Mouse (Mus musculus): Measurements from ENCODE around the gene Lamc2. TPM values are rescaled to one million over a fixed set of nuclear protein-coding genes. Genes with fewer than 3 reads are reported as not detected.

Lamc2 gene
- total RNA-seq, 2 experiments from 2014 or later, result not detected

- no peak for ATAC-seq (replicated peaks; ENCODE audit: poor library complexity, severe bottlenecking)
These were observed 5.5 kb downstream of the Lamc2 start for GRCm38 (mm10) chr1:153180586-153181289.

DNA sequence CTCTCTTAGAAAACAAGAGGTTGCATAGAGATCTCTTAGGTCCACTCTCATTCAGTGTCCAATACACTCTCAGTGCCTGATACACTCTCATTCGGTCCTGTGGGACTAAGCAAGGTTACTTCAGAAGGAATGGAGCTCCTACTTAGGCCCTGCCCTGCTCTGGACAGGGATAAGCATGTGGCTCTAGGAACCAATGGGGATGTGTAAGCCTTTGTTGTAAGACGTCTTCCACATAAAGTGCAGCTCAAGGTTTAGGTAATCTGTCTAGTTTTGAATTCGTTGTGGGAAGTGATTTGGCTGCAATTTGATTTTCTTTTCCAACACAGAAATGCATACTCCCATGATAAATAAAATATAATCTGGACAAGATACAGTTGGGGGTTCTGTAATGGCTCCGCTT is 6.1 kb downstream of the Lamc2 start:
- no peak for ATAC-seq (replicated peaks; ENCODE audit: poor library complexity, severe bottlenecking)

GRCm38 (mm10) chr1:153174801-153175200 is 11.4 kb downstream of the Lamc2 start:
- no peak for ATAC-seq (replicated peaks; ENCODE audit: poor library complexity, severe bottlenecking)

DNA sequence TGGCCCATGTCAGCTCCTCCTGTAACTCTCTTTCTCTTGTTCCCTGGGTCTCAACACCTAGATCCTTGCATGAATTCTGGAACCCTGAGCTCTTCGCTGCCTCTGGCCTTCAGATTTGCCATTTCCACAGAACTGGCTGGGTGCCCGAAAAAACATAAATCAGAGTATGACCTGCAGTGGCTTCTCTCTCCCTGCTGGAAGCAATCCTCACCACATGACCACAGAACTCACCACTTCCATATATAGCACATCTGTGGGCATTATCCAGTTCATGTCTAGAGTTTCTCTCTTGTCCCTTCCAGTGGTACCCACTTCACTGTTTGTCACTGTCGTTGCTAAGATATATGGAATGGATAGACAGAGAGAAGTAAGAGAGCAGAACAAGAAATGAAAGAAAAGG is 13.0 kb downstream of the Lamc2 start:
- ATAC-seq (replicated peaks; ENCODE audit: poor library complexity, severe bottlenecking), result 0 out of 2 replicates have a peak, but pooled peaks have one; percentile 27

DNA sequence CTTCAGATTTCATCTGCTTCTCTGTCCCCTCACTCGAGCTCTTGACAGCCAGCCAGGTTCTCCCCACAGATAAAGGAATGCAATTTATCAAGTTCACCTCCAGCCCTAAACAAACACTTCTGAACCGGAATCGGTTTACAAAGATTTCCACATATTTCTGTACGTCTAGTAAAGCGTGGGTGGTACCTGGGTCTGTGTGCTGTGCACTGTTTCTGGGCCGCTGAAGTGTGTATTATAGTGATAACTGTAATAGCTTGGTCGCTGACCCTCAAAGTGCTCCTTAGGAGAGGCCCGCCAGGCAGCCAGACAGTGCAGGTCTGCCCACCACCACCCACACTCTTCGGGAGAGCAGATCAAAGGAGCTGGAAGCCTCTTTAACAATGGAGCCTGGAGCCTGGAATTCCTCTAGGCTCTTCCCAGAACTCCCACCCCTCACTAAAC is 13.9 kb downstream of the Lamc2 start:
- ATAC-seq (replicated peaks; ENCODE audit: poor library complexity, severe bottlenecking), result no peak

DNA sequence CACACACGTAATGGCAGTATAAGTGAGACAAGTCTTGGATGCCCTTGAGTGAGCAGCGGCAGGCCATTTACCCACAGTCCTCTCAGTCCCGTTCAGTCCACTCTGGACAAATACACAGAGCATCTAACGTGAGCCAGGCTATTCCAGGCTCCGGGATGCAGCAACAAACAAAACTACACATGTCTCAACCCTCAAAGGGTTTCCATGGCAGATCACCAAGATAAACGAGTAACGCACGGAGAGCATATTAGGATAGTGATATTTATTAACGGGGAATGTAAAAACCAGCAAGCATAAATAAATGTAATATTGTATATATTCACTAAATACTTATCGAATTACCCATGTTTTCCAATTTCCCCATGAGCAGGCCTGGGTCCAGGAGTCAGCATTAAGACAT is 15.2 kb downstream of the Lamc2 start:
- ATAC-seq (replicated peaks; ENCODE audit: poor library complexity, severe bottlenecking), result no peak

- no peak for ATAC-seq (replicated peaks; ENCODE audit: poor library complexity, severe bottlenecking)
These were observed 18.0 kb downstream of the Lamc2 start for GRCm38 (mm10) chr1:153168293-153168692.

DNA sequence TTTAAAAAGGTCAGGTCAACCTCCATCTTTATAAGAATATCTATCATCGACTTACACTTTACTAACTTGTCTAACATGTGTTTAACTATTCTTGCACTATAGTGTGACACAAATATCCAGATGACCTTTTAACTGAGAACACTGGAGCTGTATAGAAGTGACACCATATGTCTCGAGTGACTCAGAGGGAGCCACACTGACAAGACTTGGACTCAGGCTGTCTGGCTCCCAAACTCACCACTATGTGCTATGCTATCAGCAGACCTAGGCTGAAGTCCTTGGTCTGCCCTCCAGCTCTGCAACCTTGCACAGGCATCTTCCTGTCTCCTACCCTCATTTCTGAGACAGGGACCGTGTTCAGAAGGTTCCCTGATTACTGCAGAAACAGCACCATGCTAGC is 22.4 kb downstream of the Lamc2 start:
- ATAC-seq (replicated peaks; ENCODE audit: poor library complexity, severe bottlenecking), result no peak

DNA sequence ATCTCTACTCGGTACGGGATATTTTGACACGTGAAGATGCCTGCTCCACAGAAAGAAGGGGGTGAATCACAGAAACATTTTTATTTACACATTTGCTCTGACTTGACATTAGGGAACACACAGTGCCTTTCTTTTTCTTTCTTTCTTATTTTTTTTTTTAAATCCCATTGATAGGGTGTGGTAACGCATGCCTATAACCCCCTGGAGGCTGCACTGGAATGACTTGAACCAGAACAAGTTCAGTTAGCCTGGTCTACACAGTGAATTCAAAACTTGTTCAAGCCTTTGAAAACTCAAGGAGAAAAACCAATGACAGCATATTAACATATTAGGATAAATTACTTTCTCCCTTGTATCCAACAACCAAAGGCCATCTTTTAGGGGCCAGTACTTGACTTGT is 27.1 kb downstream of the Lamc2 start:
- ATAC-seq (replicated peaks; ENCODE audit: poor library complexity, severe bottlenecking), result no peak

- no peak for ATAC-seq (replicated peaks; ENCODE audit: poor library complexity, severe bottlenecking)
These were observed 29.1 kb downstream of the Lamc2 start for GRCm38 (mm10) chr1:153157021-153157623.

DNA sequence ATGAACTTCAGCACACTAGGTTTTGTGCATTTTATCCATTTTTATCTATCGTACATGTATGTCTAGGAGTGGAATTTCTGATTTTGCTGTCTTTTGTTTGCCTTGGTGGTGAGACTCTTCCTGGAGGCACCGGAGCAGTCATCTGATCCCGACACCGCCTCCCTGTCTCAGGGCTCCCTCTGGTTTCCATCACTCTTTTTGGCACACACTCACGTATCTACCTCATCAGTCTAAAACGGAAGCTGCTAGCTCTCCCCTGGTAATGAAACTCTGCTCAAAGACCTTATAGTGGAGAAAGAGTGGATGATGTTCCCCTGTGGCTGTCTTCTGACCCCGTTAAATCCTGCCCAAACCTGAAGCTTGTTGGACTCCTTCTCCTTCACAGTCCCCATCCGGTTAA is 30.9 kb downstream of the Lamc2 start:
- ATAC-seq (replicated peaks; ENCODE audit: poor library complexity, severe bottlenecking), result no peak

- no peak for ATAC-seq (replicated peaks; ENCODE audit: poor library complexity, severe bottlenecking)
These were observed 32.6 kb downstream of the Lamc2 start for GRCm38 (mm10) chr1:153153619-153154137.

GRCm38 (mm10) chr1:153152594-153152993 is 33.7 kb downstream of the Lamc2 start:
- ATAC-seq (replicated peaks; ENCODE audit: poor library complexity, severe bottlenecking), result no peak

DNA sequence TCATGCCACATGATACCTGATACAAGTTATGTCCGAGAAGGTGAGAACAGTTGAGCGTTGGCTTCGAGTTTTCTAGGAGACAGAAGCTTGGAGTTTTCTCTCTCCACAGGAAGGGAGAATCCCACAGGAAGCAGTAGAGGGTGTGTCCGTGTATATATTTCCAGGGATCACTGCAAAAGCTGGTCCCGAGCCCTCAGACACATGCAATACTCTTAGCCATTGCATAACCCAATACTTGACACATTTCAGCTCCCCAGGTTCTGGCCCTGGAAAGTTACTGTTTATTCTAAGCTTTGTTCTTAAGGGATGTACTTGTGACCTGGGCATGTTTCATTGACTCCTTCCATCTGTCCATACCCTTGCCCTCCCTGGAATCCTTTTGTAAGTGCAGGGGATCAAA is 40.5 kb downstream of the Lamc2 start:
- no peak for ATAC-seq (replicated peaks; ENCODE audit: poor library complexity, severe bottlenecking)

- no peak for ATAC-seq (replicated peaks; ENCODE audit: poor library complexity, severe bottlenecking)
These were observed 42.2 kb downstream of the Lamc2 start for GRCm38 (mm10) chr1:153144021-153144420.

- peak; percentile 53 for ATAC-seq (replicated peaks; ENCODE audit: poor library complexity, severe bottlenecking)
These were observed 45.5 kb downstream of the Lamc2 start for GRCm38 (mm10) chr1:153140747-153141228.

DNA sequence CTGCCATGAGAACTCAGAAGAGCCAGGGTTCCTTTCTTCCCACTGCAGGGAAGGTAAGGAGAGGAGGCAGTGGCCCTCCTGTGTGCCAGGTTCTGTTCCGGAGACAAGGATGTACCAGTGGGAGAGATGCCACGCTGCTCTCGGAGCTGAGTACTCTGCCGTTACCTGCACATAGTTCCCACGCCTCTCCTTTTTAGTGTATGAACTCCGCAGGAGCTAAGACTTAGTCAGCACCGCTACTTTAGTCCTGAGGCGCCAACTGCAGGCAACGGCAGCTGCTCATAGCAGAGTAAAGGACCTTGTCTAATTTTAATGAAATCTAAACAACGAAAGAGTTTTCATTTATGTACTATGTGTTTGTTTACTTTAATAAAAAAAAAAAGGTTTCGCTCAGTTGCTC is 46.0 kb downstream of the Lamc2 start:
- ATAC-seq (replicated peaks; ENCODE audit: poor library complexity, severe bottlenecking), result no peak

GRCm38 (mm10) chr1:153139635-153140034 is 46.6 kb downstream of the Lamc2 start:
- no peak for ATAC-seq (replicated peaks; ENCODE audit: poor library complexity, severe bottlenecking)

DNA sequence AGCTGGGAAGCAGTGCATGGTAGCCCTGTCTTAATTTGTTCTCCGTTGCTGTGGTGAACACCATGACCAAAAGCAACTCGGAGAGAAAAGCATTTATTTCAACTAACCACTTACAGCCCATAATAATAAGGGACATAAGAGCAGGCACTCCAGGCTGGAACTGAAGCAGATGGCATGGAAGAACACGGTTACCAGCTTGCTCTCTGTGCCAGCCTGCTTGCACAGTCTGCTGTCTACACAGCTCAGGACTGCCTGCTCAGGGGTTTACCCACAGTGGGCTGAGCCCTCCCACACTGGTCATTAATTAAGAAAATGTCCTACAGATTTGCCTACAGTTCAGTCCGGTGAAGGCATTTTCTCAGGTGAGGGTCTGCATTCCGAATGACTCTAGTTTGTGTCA is 47.8 kb downstream of the Lamc2 start:
- ATAC-seq (replicated peaks; ENCODE audit: poor library complexity, severe bottlenecking), result no peak

DNA sequence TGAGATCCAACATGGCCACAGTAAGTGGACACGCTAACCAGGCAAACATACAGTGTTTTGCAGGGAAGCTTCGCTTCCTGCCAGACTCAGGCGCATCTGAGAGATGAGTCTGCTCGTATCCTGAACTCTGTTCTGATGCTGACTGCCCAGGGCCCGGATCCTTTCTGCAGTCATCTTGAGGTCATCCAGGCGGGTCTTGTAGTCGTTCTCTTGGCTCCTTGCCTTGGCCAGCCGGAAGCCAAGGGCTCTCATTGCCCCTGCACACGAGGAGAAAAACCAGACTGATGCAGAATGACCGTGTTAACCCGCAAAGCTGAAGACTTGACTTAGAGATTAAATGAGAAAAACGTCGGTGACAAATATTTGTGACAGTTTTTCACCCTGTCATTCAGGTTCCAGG is 49.6 kb downstream of the Lamc2 start:
- no peak for ATAC-seq (replicated peaks; ENCODE audit: poor library complexity, severe bottlenecking)

DNA sequence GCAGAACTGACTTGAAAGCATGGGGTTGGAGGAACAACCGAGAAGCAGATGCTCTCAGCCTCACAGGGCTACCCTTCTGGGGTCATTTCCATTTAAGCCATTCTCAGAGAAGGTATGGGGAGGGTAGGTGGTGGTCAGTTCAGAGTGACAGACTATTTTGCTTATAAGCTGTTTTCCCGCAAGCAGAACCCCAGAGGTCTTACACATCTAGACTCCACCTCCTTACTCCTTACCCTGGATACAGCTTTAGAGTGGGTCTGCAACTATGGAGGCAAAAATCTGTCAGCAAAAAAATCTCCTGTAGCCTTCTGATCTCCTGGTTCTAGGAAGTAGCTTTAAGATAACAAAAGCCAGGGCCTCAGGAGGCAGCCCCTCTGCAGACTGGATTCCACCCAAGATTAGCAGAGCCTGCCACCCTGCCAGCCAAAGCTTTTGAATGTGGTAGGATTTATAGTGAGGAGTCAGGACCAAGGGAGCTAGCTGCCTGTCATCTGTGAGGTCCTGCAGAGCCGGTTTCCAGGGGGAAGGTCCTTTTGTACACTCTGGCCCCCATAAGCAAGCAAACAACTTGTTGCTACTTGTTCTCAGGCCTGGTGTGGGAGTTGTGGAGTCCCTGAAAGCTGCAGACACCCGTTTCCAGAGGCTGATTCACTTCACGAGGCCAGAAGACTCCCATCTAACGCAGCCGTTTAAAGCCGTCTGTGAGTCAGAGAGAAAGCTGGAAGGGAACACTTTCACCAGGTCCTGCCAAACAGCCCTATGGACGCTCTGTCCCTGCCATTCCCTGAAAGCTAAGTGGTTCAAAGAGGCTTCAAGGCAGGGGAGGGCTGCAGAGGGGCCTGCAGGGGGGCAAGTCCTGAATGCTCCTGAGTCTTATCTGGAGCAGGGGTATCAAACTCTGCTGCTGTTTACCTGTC is 52.1 kb downstream of the Lamc2 start:
- ATAC-seq (replicated peaks; ENCODE audit: poor library complexity, severe bottlenecking), result no peak

All from granulocyte monocyte progenitor cell, adult 5-6 weeks (primary cell).